10 mouse cellular contexts compared by ENCODE assay signal in the genomic region with DNA sequence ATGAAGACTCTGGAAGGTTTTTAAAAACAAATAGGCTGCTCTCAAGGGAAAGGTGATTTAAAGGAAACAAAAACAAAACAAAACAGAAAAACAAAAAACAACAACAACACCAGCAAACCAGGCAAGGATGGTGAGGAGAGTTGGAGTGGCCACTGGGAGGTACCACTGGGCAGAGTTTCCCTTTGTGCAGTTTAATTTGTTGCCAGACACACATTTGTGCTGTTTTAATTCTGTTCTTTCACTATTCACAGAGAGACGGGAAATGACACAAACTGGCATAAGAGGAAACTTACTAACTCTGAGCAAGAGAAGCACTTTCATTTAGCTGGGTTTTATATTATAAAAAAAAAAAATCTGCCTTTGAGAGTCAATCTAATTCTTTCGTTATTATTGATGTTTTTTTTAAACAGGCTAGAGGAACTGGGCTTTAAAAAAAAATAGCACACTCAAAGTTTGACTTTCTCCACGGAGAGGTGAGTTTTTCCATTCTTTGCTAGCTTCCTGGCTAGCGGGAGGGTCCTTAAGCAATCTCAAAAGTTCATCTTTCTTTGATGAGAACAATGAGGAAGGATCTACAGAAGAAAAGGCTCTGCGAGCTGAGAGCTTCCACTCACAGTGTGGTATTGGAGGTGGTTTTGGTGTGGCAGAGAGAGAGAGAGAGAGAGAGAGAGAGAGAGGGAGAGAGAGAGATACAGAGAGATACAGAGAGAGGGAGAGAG. TPM values are rescaled to one million over a fixed set of nuclear protein-coding genes. Genes with fewer than 3 reads are reported as not detected.
A peak's percentile ranks its signal among the peaks of the same experiment; 100 is the strongest.
DNase-seq lines count a peak whose midpoint lies in the region; ATAC-seq and TF ChIP-seq lines count a peak whose summit lies in the region.
"Had no signal": no experiment of that assay in that cellular context is flagged by ENCODE, and none has a peak within 500 bp of the region (broad histone marks: within the 10 kb centered on the region; RNA-seq: fewer than 3 reads in every experiment).

No protein-coding gene starts in this region.

- H3K9ac ChIP-seq in embryonic facial prominence, embryonic 12.5 days: no peak overlapping the region
- peak overlapping the region; percentile 33; the same call in 1 of the 2 replicates for H3K9ac ChIP-seq in liver, adult 2 months (ENCODE audit: low read depth, low read length)
- H3K9ac ChIP-seq in liver, embryonic 11.5 days (ENCODE audit: low read depth, low read length): no peak overlapping the region
- H3K9ac ChIP-seq: neural tube, embryonic 15.5 days had no signal

- peak overlapping the region; percentile 30; the same call in 1 of the 2 replicates for H3K27ac ChIP-seq in embryonic facial prominence, embryonic 12.5 days
- H3K27ac ChIP-seq in embryonic facial prominence, embryonic 10.5 days (replicated peaks): no peak overlapping the region
- H3K27ac ChIP-seq in liver, adult 2 months (replicated peaks; ENCODE audit: insufficient read depth, low read depth, low read length): peak overlapping the region; percentile 43
- no peak overlapping the region for H3K27ac ChIP-seq in liver, embryonic 11.5 days (ENCODE audit: low read depth, low read length)
- H3K27ac ChIP-seq: neural tube, embryonic 15.5 days had no signal

- peaks cover 10% of the 10 kb centered on the region; the same call in 1 of the 2 replicates for H3K4me1 ChIP-seq in embryonic facial prominence, embryonic 12.5 days
- H3K4me1 ChIP-seq in embryonic facial prominence, embryonic 10.5 days: peaks cover 6% of the 10 kb centered on the region; the same call in 1 of the 2 replicates
- H3K4me1 ChIP-seq in liver, adult 2 months (ENCODE audit: control insufficient read depth, insufficient read depth, low read length): peaks cover 8% of the 10 kb centered on the region
- no peaks in the 10 kb centered on the region for H3K4me1 ChIP-seq in liver, embryonic 11.5 days (replicated peaks; ENCODE audit: control insufficient read depth, insufficient read depth, low read length)

- no peak for ATAC-seq in embryonic facial prominence, embryonic 12.5 days (ENCODE audit: insufficient number of reproducible peaks, insufficient read depth, low FRiP score, low TSS enrichment)
- no peak for ATAC-seq in liver, embryonic 11.5 days (replicated peaks; ENCODE audit: low FRiP score)
- ATAC-seq in monocyte, adult 5-6 weeks (replicated peaks; ENCODE audit: insufficient number of reproducible peaks, low FRiP score, low TSS enrichment, poor library complexity, severe bottlenecking): peak; percentile 30; the same call in 1 of the 2 replicates

- no peak overlapping the region for H3K4me3 ChIP-seq in embryonic facial prominence, embryonic 12.5 days
- no peak overlapping the region for H3K4me3 ChIP-seq in embryonic facial prominence, embryonic 10.5 days
- H3K4me3 ChIP-seq in liver, adult 2 months (ENCODE audit: insufficient read depth, low read depth, low read length): no peak overlapping the region
- H3K4me3 ChIP-seq in liver, embryonic 11.5 days (ENCODE audit: low read depth, low read length): no peak overlapping the region
- H3K4me3 ChIP-seq: neural tube, embryonic 15.5 days had no signal

- no peak overlapping the region for H3K4me2 ChIP-seq in embryonic facial prominence, embryonic 12.5 days (replicated peaks)
- H3K4me2 ChIP-seq in liver, embryonic 11.5 days: no peak overlapping the region
- H3K4me2 ChIP-seq: neural tube, embryonic 15.5 days had no signal

- peaks cover 41% of the 10 kb centered on the region for H3K36me3 ChIP-seq in embryonic facial prominence, embryonic 12.5 days
- peaks cover 42% of the 10 kb centered on the region for H3K36me3 ChIP-seq in embryonic facial prominence, embryonic 10.5 days (replicated peaks)
- peaks cover 21% of the 10 kb centered on the region; the same call in 1 of the 2 replicates for H3K36me3 ChIP-seq in liver, adult 2 months (ENCODE audit: control insufficient read depth, insufficient read depth, low read length)
- H3K36me3 ChIP-seq in liver, embryonic 11.5 days (ENCODE audit: control insufficient read depth, insufficient read depth, low read length): peaks cover 6% of the 10 kb centered on the region; the same call in 1 of the 2 replicates

- peak; percentile 21; the same call in 1 of the 2 replicates for TF ChIP-seq CTCF in liver, adult 2 months (IDR thresholded peaks at IDR 0.05; ENCODE audit: low read depth, low read length)

- H3K9me3 ChIP-seq in embryonic facial prominence, embryonic 12.5 days: no peaks in the 10 kb centered on the region
- H3K9me3 ChIP-seq in embryonic facial prominence, embryonic 10.5 days: no peaks in the 10 kb centered on the region
- H3K9me3 ChIP-seq in liver, embryonic 11.5 days (ENCODE audit: control insufficient read depth, low read length): no peaks in the 10 kb centered on the region
- H3K9me3 ChIP-seq: neural tube, embryonic 15.5 days had no signal

- H3K79me2 ChIP-seq in liver, adult 2 months (ENCODE audit: control insufficient read depth, insufficient read depth, low read length): no peaks in the 10 kb centered on the region; the same call in 1 of the 2 replicates

- DNase-seq in embryonic facial prominence, embryonic 10.5 days (ENCODE audit: low spot score): no peak
- DNase-seq in liver, adult 2 months (ENCODE audit: extremely low read depth, low read depth, low spot score): peak; percentile 48
- DNase-seq in liver, embryonic 11.5 days (ENCODE audit: low spot score): no peak
- peak; percentile 24 for DNase-seq in brain, adult 2 months (ENCODE audit: low read depth, low spot score)
- no peak for DNase-seq in urinary bladder, adult 18-20 months (ENCODE audit: low spot score in 2 of 2)
- DNase-seq in cerebellum, adult 11 months: no peak
- DNase-seq: gastrocnemius, postnatal 14 days had no signal

- TF ChIP-seq POLR2A in liver, adult 2 months (IDR thresholded peaks at IDR 0.05; ENCODE audit: extremely low read depth, insufficient read depth, low read length): no peak

- no peaks in the 10 kb centered on the region for H3K27me3 ChIP-seq in embryonic facial prominence, embryonic 12.5 days
- no peaks in the 10 kb centered on the region for H3K27me3 ChIP-seq in embryonic facial prominence, embryonic 10.5 days (replicated peaks; ENCODE audit: low read depth, poor library complexity, severe bottlenecking)
- H3K27me3 ChIP-seq in liver, adult 2 months (ENCODE audit: control insufficient read depth, insufficient read depth, low read length): no peaks in the 10 kb centered on the region
- no peaks in the 10 kb centered on the region for H3K27me3 ChIP-seq in liver, embryonic 11.5 days (replicated peaks; ENCODE audit: control insufficient read depth, insufficient read depth, low read length)
- H3K27me3 ChIP-seq: neural tube, embryonic 15.5 days had no signal

- 58% methylated on average over 5 of the region's 5 CpGs for WGBS in embryonic facial prominence, embryonic 12.5 days
- 64% methylated on average over 5 of the region's 5 CpGs for WGBS in embryonic facial prominence, embryonic 10.5 days
- WGBS in liver, adult 2 months: 40% methylated on average over 5 of the region's 5 CpGs
- 52% methylated on average over 5 of the region's 5 CpGs for WGBS in liver, embryonic 11.5 days

RNA-seq across cellular contexts. Expression of gene Arid5b, which starts 39.7 kb away (rescaled TPM):
- 47.6 and 50.9 TPM in 2 replicates for polyA plus RNA-seq in embryonic facial prominence, embryonic 12.5 days (2016; fragmentation: Nextera tagmentation; extraction: Ambion mirVana)
- polyA plus RNA-seq in embryonic facial prominence, embryonic 10.5 days (2016; fragmentation: Nextera tagmentation; extraction: Ambion mirVana): 13.9 and 19.7 TPM in 2 replicates
- total RNA-seq in liver, adult 2 months (2014; rRNA removed): 13.6 and 20.9 TPM in 2 replicates
- polyA plus RNA-seq in liver, adult 2 months (2012; rRNA removed): 7.3 and 11.6 TPM in 2 replicates
- polyA plus RNA-seq in liver, embryonic 11.5 days (2014; fragmentation: Nextera tagmentation; extraction: Ambion mirVana): 11.9 and 15.3 TPM in 2 replicates
- total RNA-seq in monocyte, adult 5-6 weeks (2017): 13.0 to 33.2 TPM (median 18.8 TPM) in 3 replicates

Comparison
In these comparisons a context has a peak if more than half of its experiments do, and no peak if none do; other contexts are left out.
1. H3K27ac ChIP-seq: peak in embryonic facial prominence, embryonic 12.5 days (single experiment) and liver, adult 2 months (single experiment); none in embryonic facial prominence, embryonic 10.5 days (single experiment) and liver, embryonic 11.5 days (single experiment).
2. DNase-seq: peak in liver, adult 2 months (single experiment) and brain, adult 2 months (single experiment); none in embryonic facial prominence, embryonic 10.5 days (single experiment), liver, embryonic 11.5 days (single experiment), urinary bladder, adult 18-20 months (0 of 2) and cerebellum, adult 11 months (single experiment).